8 mouse cellular contexts compared by ENCODE assay signal in genomic region chr7:109781470-109782203, GRCm38 (mm10). TPM values are rescaled to one million over a fixed set of nuclear protein-coding genes. Genes with fewer than 3 reads are reported as not detected.
DNase-seq lines count a peak whose midpoint lies in the region; ATAC-seq lines count a peak whose summit lies in the region.

Gene Nrip3 (minus strand): TSS chr7:109782025.

- peaks cover 3% of the 10 kb centered on the region; the same call in 1 of the 2 replicates for H3K9me3 ChIP-seq in megakaryocyte, embryonic 14.5 days

- peaks cover 86% of the 10 kb centered on the region for H3K27me3 ChIP-seq in megakaryocyte, embryonic 14.5 days (replicated peaks)

- peak within 1 kb of the TSS; percentile 92 for H3K4me3 ChIP-seq in megakaryocyte, embryonic 14.5 days (replicated peaks)

- H3K36me3 ChIP-seq in megakaryocyte, embryonic 14.5 days (replicated peaks; ENCODE audit: low read length): no peaks in the 10 kb centered on the region

- intact Hi-C loops in gastrocnemius, postnatal 14 days (cut with DNase I; ENCODE audit: low total_unique reads): no loop called here

- peak; percentile 80 for DNase-seq in adrenal gland, postnatal 14 days
- peak; percentile 83 for DNase-seq in embryo, embryonic 10 days (ENCODE audit: low spot score)
- peak; percentile 62 for DNase-seq in gastrocnemius, postnatal 14 days
- peak; percentile 78 for DNase-seq in induced T-regulatory cell, adult 2 months (ENCODE audit: low read depth)
- peak; percentile 30 to 61 for DNase-seq in left cerebral cortex, adult 9 months (ENCODE audit: low spot score in 2 of 2)
- peak; percentile 22 for DNase-seq in skeletal muscle tissue, adult 2 months (ENCODE audit: low read depth, low spot score)

- ATAC-seq in monocyte, adult 5-6 weeks (replicated peaks; ENCODE audit: insufficient number of reproducible peaks, low FRiP score, low TSS enrichment, poor library complexity, severe bottlenecking): no peak; the same call in 1 of the 2 replicates

- peaks cover 15% of the 10 kb centered on the region for H3K4me1 ChIP-seq in megakaryocyte, embryonic 14.5 days

RNA-seq across cellular contexts. Expression of gene Nrip3, which starts in this region (rescaled TPM):
- total RNA-seq in adrenal gland, postnatal 14 days (2021): 0.67 and 1.2 TPM in 2 replicates
- under 1 TPM in 1 of 2 experiments, not detected in 1; 0.08 TPM for total RNA-seq in gastrocnemius, postnatal 14 days (2021)
- polyA plus RNA-seq in megakaryocyte, embryonic 14.5 days (2012; ENCODE audit: insufficient read depth, low replicate concordance): 0.69 TPM in 1 of 2 replicates, not detected in the other
- not detected in 3 replicates for total RNA-seq in monocyte, adult 5-6 weeks (2017)

Comparison
In these comparisons a context has a peak if more than half of its experiments do, and no peak if none do; other contexts are left out.
1. Peak in DNase-seq in gastrocnemius, postnatal 14 days; RNA of the gene not detected or under 1 TPM.
2. DNase-seq: peak in every context shown above with its lines; median percentile 83 in embryo, embryonic 10 days; 80 in adrenal gland, postnatal 14 days; 78 in induced T-regulatory cell, adult 2 months; 62 in gastrocnemius, postnatal 14 days; 46 in left cerebral cortex, adult 9 months; 22 in skeletal muscle tissue, adult 2 months.